In the genomic region with DNA sequence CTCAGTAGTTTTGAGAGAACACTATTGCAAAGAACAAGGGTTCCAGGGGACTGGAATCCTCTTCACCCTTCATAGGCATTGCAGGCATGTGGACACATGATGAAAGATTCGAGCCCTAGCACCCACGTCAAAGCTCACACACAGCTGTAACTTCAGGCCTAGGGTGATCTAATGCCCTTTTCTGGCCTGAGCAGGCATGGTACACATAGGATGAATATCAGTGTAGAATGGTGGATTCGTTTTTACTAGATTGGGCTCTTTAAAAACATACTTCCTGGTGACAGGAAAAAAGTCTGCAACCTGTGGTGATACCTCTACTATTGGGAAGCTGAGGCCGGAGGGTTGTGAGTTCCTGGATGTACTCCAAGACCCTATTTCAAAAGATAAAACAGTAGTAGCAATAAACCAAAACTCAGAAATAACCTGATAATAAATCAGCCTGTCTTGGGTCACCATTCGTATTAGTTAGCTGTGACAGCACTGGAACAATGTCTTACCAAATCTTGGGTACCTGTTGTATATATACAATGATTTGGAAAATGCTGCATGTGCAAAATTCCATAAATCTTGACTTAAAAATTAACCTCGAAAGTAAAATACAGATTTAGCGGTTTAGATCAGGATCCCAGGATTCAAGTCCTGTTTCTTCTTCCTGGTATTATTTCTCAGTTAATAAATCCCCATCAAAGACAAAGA, we compare ENCODE assay signal across 1 mouse cellular context.
TF ChIP-seq lines count a peak whose summit lies in the region.

No protein-coding gene starts in this region.

TF ChIP-seq in CH12.LX, 34 proteins besides CTCF, POLR2A, EP300 and RAD21 (continued from another document):
- peak; percentile 47; the same call in 1 of the 2 replicates for TF ChIP-seq POLR2AphosphoS2 (IDR thresholded peaks at IDR 0.05; ENCODE audit: low read depth, low read length)
TF ChIP-seq in CH12.LX: peak in this region for 2.
